Mouse (Mus musculus): ENCODE measurements around the gene Psma1. TPM values are rescaled to one million over a fixed set of nuclear protein-coding genes. Genes with fewer than 3 reads are reported as not detected.

Psma1 gene
- total RNA-seq (2021) (100 to 1,000 TPM; 159 to 179 TPM), polyA plus RNA-seq (2012; rRNA removed) (26.2 and 30.9 TPM in 2 replicates)
- long read RNA-seq, transcript Psma1-201 (10 exons, 1,201 nt), result major isoform, 93 of 103 reads
- long read RNA-seq, partial matches to known transcripts, result 5 of 103 reads
- long read RNA-seq, other reads (novel, unspliced or antisense), result 3 of 103 reads

GRCm38 (mm10) chr7:114276005-114276752 is at the start of gene Psma1:
Gene Psma1, minus strand, starts transcription at chr7:114276118.
- DNase-seq, result peak; percentile 97

- no peak for DNase-seq
These were observed 47.6 kb upstream of the Psma1 start for GRCm38 (mm10) chr7:114323527-114323926.

GRCm38 (mm10) chr7:114322531-114323441 is 46.9 kb upstream of the Psma1 start:
- peak; percentile 4 for DNase-seq

GRCm38 (mm10) chr7:114321694-114322372 is 45.9 kb upstream of the Psma1 start:
- no peak for DNase-seq

GRCm38 (mm10) chr7:114317896-114318295 is 42.0 kb upstream of the Psma1 start:
- DNase-seq, result no peak

- peak; percentile 26 for DNase-seq
These were observed 41.5 kb upstream of the Psma1 start for GRCm38 (mm10) chr7:114317389-114317792.

GRCm38 (mm10) chr7:114316361-114316871 is 40.5 kb upstream of the Psma1 start:
- DNase-seq, result no peak

- no peak for DNase-seq
These were observed 35.3 kb upstream of the Psma1 start for GRCm38 (mm10) chr7:114311209-114311608.

GRCm38 (mm10) chr7:114309020-114309419 is 33.1 kb upstream of the Psma1 start:
- DNase-seq, result no peak

- no peak for DNase-seq
These were observed 25.4 kb upstream of the Psma1 start for GRCm38 (mm10) chr7:114301293-114301782.

GRCm38 (mm10) chr7:114300782-114301181 is 24.9 kb upstream of the Psma1 start:
- DNase-seq, result no peak

- DNase-seq, result no peak
These were observed 23.3 kb upstream of the Psma1 start for GRCm38 (mm10) chr7:114299247-114299646.

GRCm38 (mm10) chr7:114294698-114295097 is 18.8 kb upstream of the Psma1 start:
- DNase-seq, result no peak

- peak; percentile 21 for DNase-seq
These were observed 18.0 kb upstream of the Psma1 start for GRCm38 (mm10) chr7:114293903-114294302.

GRCm38 (mm10) chr7:114292501-114292971 is 16.6 kb upstream of the Psma1 start:
- DNase-seq, result peak; percentile 83

GRCm38 (mm10) chr7:114291461-114292335 is 15.8 kb upstream of the Psma1 start:
- peak; percentile 44 for DNase-seq

GRCm38 (mm10) chr7:114290078-114290506 is 14.2 kb upstream of the Psma1 start:
- no peak for DNase-seq

- DNase-seq, result no peak
These were observed 8.5 kb upstream of the Psma1 start for GRCm38 (mm10) chr7:114284296-114284910.

- no peak for DNase-seq
These were observed 7.1 kb upstream of the Psma1 start for GRCm38 (mm10) chr7:114283006-114283405.

GRCm38 (mm10) chr7:114281671-114282070 is 5.8 kb upstream of the Psma1 start:
- DNase-seq, result peak; percentile 23

All from adrenal gland, adult 2 months (tissue).